Mouse (Mus musculus) lung, adult 2 months (tissue): ENCODE measurements around the gene Ssc4d.

Experiments
- CTCF ChIP-seq: fragments of 200-500 bp; IDR thresholded peaks from 2 replicates; pipeline ENCODE4 v1.5.1; 2011; ENCODE audit warnings: mild to moderate bottlenecking, low read length, control low read depth; ENCODE audit not compliant: insufficient read depth
- POLR2A ChIP-seq: fragments of 200-500 bp; IDR thresholded peaks from 2 replicates; pipeline ENCODE4 v1.6.1; 2011; ENCODE audit warnings: low read depth, mild to moderate bottlenecking, control low read depth, low read length, borderline replicate concordance; ENCODE audit errors: extremely low read depth

DNA sequence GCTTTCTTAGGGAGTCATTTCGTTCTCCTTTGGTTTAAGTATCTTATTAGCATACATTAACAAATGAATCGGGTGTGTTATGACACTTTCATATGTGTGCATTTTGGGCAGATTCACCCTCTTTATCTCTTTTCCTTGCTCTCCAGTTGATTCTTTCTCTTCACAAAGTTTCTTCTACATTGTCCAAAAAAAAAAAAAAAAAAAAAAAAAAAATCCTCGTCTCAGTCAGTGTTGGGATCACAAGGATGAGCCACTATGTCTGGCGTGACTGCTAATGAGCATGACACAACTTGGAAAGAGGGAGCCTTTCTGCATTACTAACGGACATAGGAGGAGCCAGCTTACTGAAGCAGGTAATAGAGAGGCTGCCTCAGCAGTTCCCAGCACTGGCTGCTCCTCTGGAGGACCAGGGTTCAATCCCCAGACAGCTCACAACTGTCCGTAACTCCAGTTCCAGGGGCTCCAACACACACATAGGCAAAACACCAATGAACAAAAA lies 10.3 kb upstream of the Ssc4d start:
- TF ChIP-seq CTCF (no peak), POLR2A (no peak)
